Mouse (Mus musculus): ENCODE results near the gene Mthfd2. TPM values are rescaled to one million over a fixed set of nuclear protein-coding genes. Genes with fewer than 3 reads are reported as not detected.
"Not testable (repeated sequence)": the region's sequence is repeated elsewhere in the genome, so short reads cannot be mapped to it uniquely, and the experiment has no call there.

Mthfd2 gene
- polyA plus RNA-seq, 1 experiment from 2014 or later, result 25.4 TPM

GRCm38 (mm10) chr6:83351490-83352160 lies 25.9 kb upstream of the Mthfd2 start:
- ATAC-seq (replicated peaks), result no peak
- WGBS, result 86% methylated on average over 7 of the region's 7 CpGs

GRCm38 (mm10) chr6:83350851-83351405 lies 25.2 kb upstream of the Mthfd2 start:
- no peak for ATAC-seq (replicated peaks)
- Histone ChIP-seq H3K36me3 (peaks cover 15% of the 10 kb centered on the region), H3K27ac (replicated peaks) (no peak overlapping the region), H3K27me3 (no peaks in the 10 kb centered on the region), H3K4me2 (replicated peaks) (no peak overlapping the region), H3K4me1 (peaks cover 16% of the 10 kb centered on the region), H3K9me3 (no peaks in the 10 kb centered on the region), H3K9ac (replicated peaks) (0 out of 2 replicates have a peak overlapping the region, but pooled peaks have one; percentile 94), H3K4me3 (no peak overlapping the region)
- 88% methylated on average over 16 of the region's 16 CpGs for WGBS

More at GRCm38 (mm10) chr6:83351490-83352160, 25.9 kb upstream of the Mthfd2 start:
- Histone ChIP-seq H3K36me3 (peaks cover 15% of the 10 kb centered on the region), H3K4me2 (replicated peaks) (no peak overlapping the region), H3K9me3 (no peaks in the 10 kb centered on the region), H3K27ac (replicated peaks) (no peak overlapping the region), H3K4me1 (peaks cover 16% of the 10 kb centered on the region), H3K4me3 (no peak overlapping the region), H3K9ac (replicated peaks) (no peak overlapping the region), H3K27me3 (no peaks in the 10 kb centered on the region)

GRCm38 (mm10) chr6:83350172-83350571 lies 24.5 kb upstream of the Mthfd2 start:
- Histone ChIP-seq H3K27ac (replicated peaks) (no peak overlapping the region), H3K9me3 (no peaks in the 10 kb centered on the region), H3K4me1 (peaks cover 16% of the 10 kb centered on the region), H3K9ac (replicated peaks) (peak overlapping the region; percentile 94; the same call in 1 of the 2 replicates), H3K27me3 (no peaks in the 10 kb centered on the region), H3K36me3 (peaks cover 15% of the 10 kb centered on the region), H3K4me3 (peak overlapping the region; percentile 91), H3K4me2 (replicated peaks) (peak overlapping the region; percentile 81)
- whole genome bisulfite sequencing, result 84% methylated on average over 7 of the region's 7 CpGs
- no peak for ATAC-seq (replicated peaks)

- Histone ChIP-seq H3K4me3 (peak overlapping the region; percentile 91), H3K4me1 (peaks cover 16% of the 10 kb centered on the region), H3K27ac (replicated peaks) (no peak overlapping the region), H3K9me3 (no peaks in the 10 kb centered on the region), H3K36me3 (peaks cover 15% of the 10 kb centered on the region), H3K27me3 (no peaks in the 10 kb centered on the region), H3K4me2 (replicated peaks) (peak overlapping the region; percentile 81), H3K9ac (replicated peaks) (peak overlapping the region; percentile 94)
- peak; percentile 95 for ATAC-seq (replicated peaks)
- WGBS, result 1% methylated on average over 40 of the region's 53 CpGs
Measured at GRCm38 (mm10) chr6:83349274-83349958, 23.7 kb upstream of the Mthfd2 start.

- Histone ChIP-seq H3K9me3 (no peaks in the 10 kb centered on the region), H3K36me3 (peaks cover 9% of the 10 kb centered on the region), H3K4me3 (peak within 1 kb of the TSS; percentile 91), H3K27me3 (no peaks in the 10 kb centered on the region), H3K4me1 (peaks cover 16% of the 10 kb centered on the region), H3K4me2 (replicated peaks) (peak within 1 kb of the TSS; percentile 81), H3K27ac (replicated peaks) (no peak within 1 kb of the TSS), H3K9ac (replicated peaks) (peak within 1 kb of the TSS; percentile 94)
- 31% methylated on average over 6 of the region's 6 CpGs for WGBS
- no peak; the same call in none of the 2 replicates for ATAC-seq (replicated peaks)
Measured at GRCm38 (mm10) chr6:83348873-83349272, 23.2 kb upstream of the Mthfd2 start, which contains the start of gene Bola3. Bola3 (plus strand) TSS chr6:83349147.

- Histone ChIP-seq H3K4me1 (peaks cover 16% of the 10 kb centered on the region), H3K27me3 (no peaks in the 10 kb centered on the region), H3K4me2 (replicated peaks) (no peak overlapping the region), H3K9me3 (no peaks in the 10 kb centered on the region), H3K27ac (replicated peaks) (no peak overlapping the region), H3K36me3 (peaks cover under 1% of the 10 kb centered on the region; the same call in 1 of the 2 replicates), H3K9ac (replicated peaks) (no peak overlapping the region), H3K4me3 (no peak overlapping the region)
- WGBS, result 91% methylated on average over 3 of the region's 3 CpGs
- no peak for ATAC-seq (replicated peaks)
Measured at GRCm38 (mm10) chr6:83347916-83348315, 22.2 kb upstream of the Mthfd2 start.

GRCm38 (mm10) chr6:83345285-83345684 lies 19.6 kb upstream of the Mthfd2 start:
- WGBS, result 94% methylated on average over 8 of the region's 8 CpGs
- H3K4me2 ChIP-seq (replicated peaks); H3K27me3 ChIP-seq; ATAC-seq (replicated peaks); H3K27ac ChIP-seq (replicated peaks); H3K9ac ChIP-seq (replicated peaks); H3K9me3 ChIP-seq; H3K4me3 ChIP-seq: not testable (repeated sequence)
- Histone ChIP-seq H3K4me1 (peaks cover 11% of the 10 kb centered on the region), H3K36me3 (peaks cover 17% of the 10 kb centered on the region)

GRCm38 (mm10) chr6:83342957-83343356 lies 17.2 kb upstream of the Mthfd2 start:
- Histone ChIP-seq H3K9me3 (no peaks in the 10 kb centered on the region), H3K9ac (replicated peaks) (no peak overlapping the region), H3K36me3 (peaks cover 37% of the 10 kb centered on the region)

GRCm38 (mm10) chr6:83341387-83341786 lies 15.7 kb upstream of the Mthfd2 start:
- peaks cover 41% of the 10 kb centered on the region for H3K36me3 ChIP-seq
- WGBS, result 80% methylated on average over 3 of the region's 3 CpGs
- H3K9me3 ChIP-seq, result no peaks in the 10 kb centered on the region
- no peak overlapping the region for H3K9ac ChIP-seq (replicated peaks)
- no peaks in the 10 kb centered on the region for H3K4me1 ChIP-seq
- H3K4me3 ChIP-seq, result no peak overlapping the region
- no peak overlapping the region for H3K27ac ChIP-seq (replicated peaks)
- no peaks in the 10 kb centered on the region for H3K27me3 ChIP-seq
- H3K4me2 ChIP-seq (replicated peaks), result no peak overlapping the region
- no peak for ATAC-seq (replicated peaks)

More at GRCm38 (mm10) chr6:83342957-83343356, 17.2 kb upstream of the Mthfd2 start:
- no peak for ATAC-seq (replicated peaks)
- Histone ChIP-seq H3K4me1 (no peaks in the 10 kb centered on the region), H3K27ac (replicated peaks) (no peak overlapping the region), H3K27me3 (no peaks in the 10 kb centered on the region), H3K4me2 (replicated peaks) (no peak overlapping the region), H3K4me3 (no peak overlapping the region)
- WGBS, result 89% methylated on average over 2 of the region's 2 CpGs

- no peaks in the 10 kb centered on the region for H3K27me3 ChIP-seq
- no peak overlapping the region for H3K4me3 ChIP-seq
- H3K27ac ChIP-seq (replicated peaks), result no peak overlapping the region
- H3K9me3 ChIP-seq, result no peaks in the 10 kb centered on the region
- 91% methylated on average over 3 of the region's 3 CpGs for WGBS
- H3K4me2 ChIP-seq (replicated peaks), result no peak overlapping the region
- H3K36me3 ChIP-seq, result peaks cover 33% of the 10 kb centered on the region
- no peak for ATAC-seq (replicated peaks)
- H3K4me1 ChIP-seq, result peaks cover 20% of the 10 kb centered on the region
- H3K9ac ChIP-seq (replicated peaks), result no peak overlapping the region
Measured at GRCm38 (mm10) chr6:83327591-83328190, 2.0 kb upstream of the Mthfd2 start.

- ATAC-seq (replicated peaks), result no peak
- no peaks in the 10 kb centered on the region for H3K27me3 ChIP-seq
- H3K27ac ChIP-seq (replicated peaks), result no peak overlapping the region
- peaks cover 25% of the 10 kb centered on the region for H3K36me3 ChIP-seq
- H3K9ac ChIP-seq (replicated peaks), result peak overlapping the region; percentile 97
- H3K4me3 ChIP-seq, result peak overlapping the region; percentile 91
- H3K4me1 ChIP-seq, result peaks cover 20% of the 10 kb centered on the region
- H3K4me2 ChIP-seq (replicated peaks), result peak overlapping the region; percentile 78
- H3K9me3 ChIP-seq, result no peaks in the 10 kb centered on the region
- 70% methylated on average over 6 of the region's 6 CpGs for WGBS
Measured at GRCm38 (mm10) chr6:83326761-83327160, 1.1 kb upstream of the Mthfd2 start.

- Histone ChIP-seq H3K4me2 (replicated peaks) (peak overlapping the region; percentile 78), H3K4me1 (peaks cover 20% of the 10 kb centered on the region), H3K9ac (replicated peaks) (peak overlapping the region; percentile 97), H3K9me3 (no peaks in the 10 kb centered on the region), H3K27ac (replicated peaks) (peak overlapping the region; percentile 92), H3K27me3 (no peaks in the 10 kb centered on the region), H3K36me3 (peaks cover 21% of the 10 kb centered on the region), H3K4me3 (peak overlapping the region; percentile 91)
- peak; percentile 30 for ATAC-seq (replicated peaks)
- WGBS, result 7% methylated on average over 6 of the region's 6 CpGs
Measured at GRCm38 (mm10) chr6:83326394-83326736, 657 bp upstream of the Mthfd2 start.
